Mouse (Mus musculus) lung, postnatal 4 days (tissue): ENCODE data around the gene Gm3239.
A peak's percentile ranks its signal among the peaks of the same experiment; 100 is the strongest.
"Not testable (repeated sequence)": the region's sequence is repeated elsewhere in the genome, so short reads cannot be mapped to it uniquely, and the experiment has no call there.

ENCODE experiments used
- DNase-seq, 2 experiments: peaks; one replicate each; pipeline ENCODE4 v3.0.0; 2021

Gm3239 gene

DNA sequence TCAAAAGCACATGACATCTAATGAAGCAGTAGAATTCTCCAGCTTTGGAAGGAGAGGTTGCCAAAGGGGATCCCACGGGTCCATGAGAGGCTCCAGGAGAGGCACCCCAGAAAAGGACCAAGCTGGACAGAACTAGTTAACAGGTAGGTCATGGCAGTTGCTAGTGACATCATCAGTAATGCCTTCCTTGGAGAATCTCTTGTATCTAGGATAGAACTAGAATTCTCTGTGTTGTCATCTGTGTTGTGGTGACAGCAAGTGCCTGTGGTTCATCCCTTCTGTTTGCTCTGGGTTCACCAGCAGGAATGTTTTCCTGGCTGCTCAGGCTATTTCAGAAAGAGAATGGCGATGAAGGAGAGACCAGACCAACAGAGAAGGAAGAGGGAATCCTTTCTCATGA is at the start of gene Gm3239:
Gene Gm3239 (plus strand): TSS at position 301 of the 400 bp plus-strand sequence.
- DNase-seq = not testable (repeated sequence)

DNA sequence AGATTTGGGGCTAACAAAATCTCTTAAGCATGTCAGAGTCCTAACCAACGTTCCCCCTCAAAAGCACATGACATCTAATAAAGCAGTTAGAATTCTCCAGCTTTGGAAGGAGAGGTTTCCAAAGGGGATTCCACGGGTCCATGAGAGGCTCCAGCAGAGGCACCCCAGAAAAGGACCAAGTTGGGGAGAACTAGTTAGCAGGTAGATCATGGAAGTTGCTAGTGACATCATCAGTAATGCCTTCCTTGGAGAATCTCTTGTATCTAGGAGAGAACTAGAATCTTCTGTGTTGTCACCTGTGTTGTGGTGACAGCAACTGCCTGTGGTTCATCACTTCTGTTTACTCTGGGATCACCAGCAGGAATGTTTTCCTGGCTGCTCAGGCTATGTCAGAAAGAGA is 31.9 kb upstream of the Gm3239 start, which contains the start of gene Gm8159:
Gene Gm8159 (plus strand): TSS at position 301 of the 400 bp plus-strand sequence.
- DNase-seq = not testable (repeated sequence)

DNA sequence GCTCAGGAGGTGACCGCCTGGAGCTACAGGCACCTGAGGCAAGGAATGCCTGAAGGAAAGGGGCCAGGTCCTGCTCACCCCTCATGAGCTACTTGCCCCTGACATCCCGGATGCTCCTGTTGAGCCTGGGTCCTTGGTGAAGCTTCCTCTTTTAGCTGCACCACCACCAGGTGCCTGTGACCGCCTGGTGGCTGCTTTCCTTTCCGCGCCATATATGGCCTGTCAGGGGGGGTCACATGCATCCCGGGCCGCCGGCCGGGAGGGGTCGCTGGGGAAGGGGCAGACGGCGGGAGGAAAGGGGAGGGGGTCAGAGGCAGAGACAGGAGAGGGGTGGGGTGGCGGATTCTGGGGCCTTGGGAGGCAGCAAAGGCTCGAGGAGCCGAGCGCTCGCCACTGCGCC is 14.7 kb upstream of the Gm3239 start:
- peak; percentile 3 to 22 for DNase-seq

DNA sequence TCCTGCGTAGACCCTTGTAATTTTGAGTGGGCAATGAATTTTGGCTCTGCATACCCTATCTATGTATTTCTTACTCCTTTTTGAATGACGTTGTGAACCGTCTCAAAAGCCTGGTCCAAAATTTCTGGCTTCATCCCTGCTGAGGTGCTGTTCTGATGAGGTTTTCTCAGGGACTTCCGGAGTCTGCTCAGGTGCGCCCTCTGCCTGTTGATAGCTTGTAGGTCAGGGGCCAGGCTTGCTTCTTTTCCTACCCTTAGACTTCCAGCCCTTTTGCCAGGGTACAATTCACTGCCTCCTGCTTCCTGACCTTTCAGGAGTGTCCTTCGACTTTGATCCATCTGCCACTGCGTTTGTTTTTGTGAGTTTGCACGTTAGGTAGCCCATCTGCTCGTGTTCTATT is 13.7 kb upstream of the Gm3239 start:
- peak in 1 of 2 experiments; percentile 3 for DNase-seq

DNA sequence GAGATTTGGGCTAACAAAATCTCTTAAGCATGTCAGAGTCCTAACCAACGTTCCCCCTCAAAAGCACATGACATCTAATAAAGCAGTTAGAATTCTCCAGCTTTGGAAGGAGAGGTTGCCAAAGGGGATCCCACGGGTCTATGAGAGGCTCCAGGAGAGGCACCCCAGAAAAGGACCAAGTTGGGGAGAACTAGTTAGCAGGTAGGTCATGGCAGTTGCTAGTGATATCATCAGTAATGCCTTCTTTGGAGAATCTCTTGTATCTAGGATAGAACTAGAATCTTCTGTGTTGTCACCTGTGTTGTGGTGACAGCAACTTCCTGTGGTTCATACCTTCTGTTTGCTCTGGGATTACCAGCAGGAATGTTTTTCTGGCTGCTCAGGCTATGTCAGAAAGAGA is 44.9 kb downstream of the Gm3239 start, which contains the start of gene Gm7876:
Gene Gm7876 (plus strand): TSS at position 301 of the 400 bp plus-strand sequence.
- DNase-seq = not testable (repeated sequence)
